Mouse (Mus musculus) large intestine, adult 2 months (tissue): Measurements from ENCODE around the gene Mmachc. TPM values are rescaled to one million over a fixed set of nuclear protein-coding genes. Genes with fewer than 3 reads are reported as not detected.
A peak's percentile ranks its signal among the peaks of the same experiment; 100 is the strongest.
"Not testable (repeated sequence)": the region's sequence is repeated elsewhere in the genome, so short reads cannot be mapped to it uniquely, and the experiment has no call there.

Source experiments
- DNase-seq: peaks from one replicate; pipeline ENCODE4 v3.0.0-alpha.2; 2012; ENCODE audit warnings: low read depth, low spot score
- WGBS: fragments of 180-500 bp; shearing (Covaris S2); methylation state at CpG from one replicate; pipeline ENCODE4 v1.1.7; 2018; 5-methylcytosine and 5-hydroxymethylcytosine counted together
- polyA plus RNA-seq: library from polyadenylated mRNA; depleted of rRNA; stranded (reverse); fragments of >200 nt; gene quantifications from 2 replicates; pipeline ENCODE4 v1.2.3, GENCODE M21; 2012

Gene Mmachc
- polyA plus RNA-seq, 1 experiment, result 9.3 TPM

- WGBS, result 39% methylated on average over 2 of the region's 2 CpGs
- DNase-seq, result no peak
Measured at GRCm38 (mm10) chr4:116698693-116699342, 9.4 kb downstream of the Mmachc start.

DNA sequence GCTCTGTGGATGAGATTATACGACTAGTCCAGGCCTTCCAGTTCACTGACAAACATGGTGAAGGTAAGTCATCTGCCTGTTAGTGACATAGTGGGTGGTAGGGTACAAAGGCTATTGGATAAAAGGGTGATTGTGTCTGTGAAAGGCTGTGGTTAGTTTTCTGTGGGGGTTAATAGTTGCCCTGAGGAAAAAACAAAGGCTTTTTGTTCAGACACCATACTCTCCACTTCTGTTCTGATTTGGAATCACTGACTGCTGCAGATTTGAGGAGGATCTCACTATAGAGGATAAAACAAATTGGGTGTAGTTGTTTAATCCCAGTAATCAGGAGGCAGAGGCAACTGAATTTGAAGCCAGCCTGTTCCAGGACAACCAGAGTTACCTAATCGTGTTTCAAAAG is 14.4 kb downstream of the Mmachc start:
- DNase-seq, result no peak
- 53% methylated on average over 2 of the region's 2 CpGs for WGBS

DNA sequence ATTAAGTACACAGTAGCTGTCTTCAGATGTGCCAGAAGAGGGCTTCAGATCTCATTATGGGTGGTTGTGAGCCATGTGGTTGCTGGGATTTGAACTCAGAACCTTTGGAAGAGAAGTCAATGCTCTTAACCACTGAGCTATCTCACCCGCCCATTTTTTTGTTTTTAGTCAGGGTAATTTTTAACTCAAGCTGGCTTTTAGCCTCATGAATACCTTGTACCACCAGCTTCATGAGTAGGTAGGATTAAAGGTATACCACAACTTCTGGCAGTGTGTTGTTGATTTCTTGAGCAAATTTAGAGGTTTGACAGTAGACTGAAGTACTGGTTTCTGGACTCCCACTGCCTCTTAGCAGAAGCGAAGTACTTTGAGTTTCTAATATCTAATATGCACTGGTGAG is 16.1 kb downstream of the Mmachc start:
- DNase-seq, result no peak
- WGBS, result 65% methylated on average over 2 of the region's 2 CpGs

DNA sequence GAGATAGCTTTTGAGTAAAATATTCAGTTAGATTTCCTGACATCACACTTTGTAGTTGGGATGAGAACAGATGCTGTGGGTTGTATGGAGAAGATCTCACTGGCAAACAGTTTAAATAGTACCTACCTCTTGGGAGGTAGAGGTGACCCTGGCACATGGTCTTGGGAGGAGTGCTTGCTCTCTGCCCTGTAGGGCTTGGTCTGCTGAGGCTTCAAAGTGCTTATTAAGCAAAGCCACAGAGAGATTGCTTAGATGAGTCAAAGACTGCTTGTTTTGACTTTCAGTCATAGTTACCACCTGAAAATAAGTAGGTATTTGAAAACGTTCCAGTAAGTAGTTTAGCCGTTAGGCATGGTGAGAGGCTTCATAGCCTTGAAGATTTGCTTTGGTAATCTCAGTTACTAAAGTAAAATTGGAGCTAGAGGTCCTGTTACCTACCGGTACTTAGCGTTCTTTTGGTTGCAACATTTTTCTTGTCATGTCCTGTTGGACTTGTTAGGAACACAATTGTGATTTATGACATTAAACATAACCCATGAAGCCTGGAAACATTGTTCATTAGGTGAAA is 18.8 kb downstream of the Mmachc start:
- DNase-seq, result no peak

GRCm38 (mm10) chr4:116687041-116687440 is 21.2 kb downstream of the Mmachc start:
- no peak for DNase-seq
- 6% methylated on average over 1 of the region's 1 CpGs for WGBS

More for the DNA sequence above, 18.8 kb downstream of the Mmachc start:
- WGBS, result 45% methylated on average over 4 of the region's 4 CpGs

GRCm38 (mm10) chr4:116685402-116686061 is 22.7 kb downstream of the Mmachc start, which contains the start of gene Prdx1:
TSS of gene Prdx1 (plus strand) at chr4:116685544.
- under 1% methylated on average over 56 of the region's 56 CpGs for WGBS
- DNase-seq, result peak; percentile 91

DNA sequence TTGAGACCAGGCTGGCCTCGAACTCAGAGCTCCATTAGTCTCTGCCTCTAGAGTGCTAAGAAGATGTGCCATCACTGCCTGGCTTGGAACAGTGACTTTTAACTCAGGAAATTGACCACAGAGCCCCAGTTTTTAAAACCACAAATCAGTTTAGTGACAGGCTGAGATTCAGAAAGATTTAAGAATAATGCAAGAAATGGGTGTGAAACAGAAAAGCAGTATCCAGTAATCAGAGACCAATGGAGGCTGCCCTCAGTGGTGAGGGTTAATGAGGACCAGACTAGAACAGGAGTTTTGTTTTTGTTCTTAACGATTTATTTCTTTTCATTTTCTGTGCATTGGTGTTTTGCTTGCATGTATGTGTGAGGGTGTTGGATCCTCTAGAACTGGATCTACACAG is 23.5 kb downstream of the Mmachc start:
- 78% methylated on average over 2 of the region's 2 CpGs for WGBS
- DNase-seq, result no peak

DNA sequence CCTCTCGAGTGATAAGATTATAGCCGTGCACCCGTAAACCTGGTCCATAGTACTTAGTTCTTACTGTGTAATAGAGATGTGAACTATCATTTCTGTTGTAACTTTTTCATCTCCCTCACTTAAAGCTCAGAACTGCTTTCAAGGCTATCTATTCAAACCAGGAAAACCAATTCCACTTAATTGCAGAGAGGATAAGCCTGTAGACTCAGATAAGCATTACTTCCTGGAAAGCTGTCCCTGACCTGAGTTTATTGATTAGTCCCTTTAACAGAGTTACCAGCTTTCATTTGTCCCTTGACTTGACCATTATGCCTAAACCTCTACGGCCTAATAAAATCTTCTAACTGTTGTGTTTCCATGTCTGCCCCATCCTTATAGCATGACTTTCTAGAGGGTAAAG is 24.2 kb downstream of the Mmachc start:
- DNase-seq, result no peak
- 48% methylated on average over 4 of the region's 4 CpGs for WGBS

GRCm38 (mm10) chr4:116680521-116680920 is 27.7 kb downstream of the Mmachc start:
- DNase-seq, result not testable (repeated sequence)
- 90% methylated on average over 4 of the region's 4 CpGs for WGBS

- 45% methylated on average over 5 of the region's 5 CpGs for WGBS
- DNase-seq, result no peak
Measured at GRCm38 (mm10) chr4:116679141-116679540, 29.1 kb downstream of the Mmachc start.

GRCm38 (mm10) chr4:116677808-116678207 is 30.4 kb downstream of the Mmachc start:
- no peak for DNase-seq
- WGBS, result 84% methylated on average over 1 of the region's 1 CpGs

GRCm38 (mm10) chr4:116676027-116676426 is 32.2 kb downstream of the Mmachc start:
- WGBS, result 65% methylated on average over 3 of the region's 3 CpGs
- no peak for DNase-seq

GRCm38 (mm10) chr4:116674761-116675160 is 33.4 kb downstream of the Mmachc start:
- not testable (repeated sequence) for DNase-seq
- WGBS, result 83% methylated on average over 6 of the region's 6 CpGs

GRCm38 (mm10) chr4:116672785-116673184 is 35.4 kb downstream of the Mmachc start:
- DNase-seq, result peak; percentile 82

GRCm38 (mm10) chr4:116669291-116669690 is 38.9 kb downstream of the Mmachc start:
- DNase-seq, result no peak
- WGBS, result 45% methylated on average over 2 of the region's 2 CpGs

More at GRCm38 (mm10) chr4:116672785-116673184, 35.4 kb downstream of the Mmachc start:
- WGBS, result 26% methylated on average over 2 of the region's 2 CpGs

- DNase-seq, result no peak
Measured at GRCm38 (mm10) chr4:116668145-116668544, 40.1 kb downstream of the Mmachc start.

DNA sequence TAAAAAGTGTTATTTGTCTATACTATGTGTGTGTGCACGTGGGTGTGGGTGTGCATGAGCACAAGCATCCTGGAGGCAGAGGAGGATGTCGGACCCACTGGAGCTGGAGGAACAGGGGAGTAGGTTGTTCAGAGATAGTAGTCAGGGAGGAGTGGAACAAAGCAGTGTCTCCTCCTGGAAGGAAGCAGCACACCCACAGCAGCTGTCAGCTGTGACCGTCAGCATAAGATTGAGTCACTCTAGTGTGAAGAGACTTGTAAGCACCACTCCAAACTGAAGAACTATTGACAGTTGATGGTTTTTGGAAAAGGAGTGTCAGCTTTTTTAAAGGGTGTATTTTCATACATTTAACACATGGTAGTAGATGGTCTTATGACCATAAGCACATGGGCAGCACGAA is 41.6 kb downstream of the Mmachc start:
- WGBS, result 69% methylated on average over 4 of the region's 4 CpGs
- DNase-seq, result no peak

More at GRCm38 (mm10) chr4:116668145-116668544, 40.1 kb downstream of the Mmachc start:
- 13% methylated on average over 3 of the region's 3 CpGs for WGBS

DNA sequence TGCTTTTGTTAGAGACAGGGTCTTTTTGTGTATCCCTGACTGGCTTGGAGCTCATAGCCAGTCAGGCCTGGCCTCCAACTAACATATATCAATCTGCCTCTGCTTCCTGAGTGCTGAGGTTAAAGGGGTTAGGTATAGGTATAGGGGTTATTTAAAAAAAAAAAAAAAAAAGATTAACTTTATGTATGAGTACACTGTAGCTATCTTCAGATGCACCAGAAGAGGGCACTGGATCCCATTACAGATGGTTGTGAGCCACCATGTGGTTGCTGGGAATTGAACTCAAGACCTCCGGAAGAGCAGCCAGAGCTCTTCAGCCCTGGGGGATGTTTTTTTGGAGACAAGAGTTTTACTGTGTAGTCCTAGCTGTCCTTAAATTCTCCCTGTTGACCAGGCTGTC is 46.2 kb downstream of the Mmachc start:
- no peak for DNase-seq
- 97% methylated on average over 1 of the region's 1 CpGs for WGBS

DNA sequence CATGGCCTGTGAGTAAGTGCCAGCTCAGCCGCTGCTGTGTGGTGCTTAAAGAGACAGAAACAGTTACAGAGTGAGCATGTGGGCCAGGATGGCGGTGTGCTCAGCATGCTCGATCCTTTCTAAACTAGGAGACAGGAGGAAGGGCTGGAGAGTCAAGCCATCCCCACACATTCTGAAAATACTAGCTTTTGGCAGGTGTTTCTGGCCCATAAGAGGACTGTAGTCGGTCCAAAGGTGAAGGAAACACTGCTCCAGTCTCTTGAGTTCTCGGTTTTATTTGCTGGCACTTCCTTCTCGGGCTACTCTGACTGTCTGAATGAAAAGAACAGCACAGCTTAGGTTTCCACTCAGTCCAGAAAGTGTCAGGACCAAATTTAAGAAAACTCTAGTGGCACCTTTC is 47.4 kb downstream of the Mmachc start:
- 15% methylated on average over 6 of the region's 6 CpGs for WGBS
- no peak for DNase-seq

DNA sequence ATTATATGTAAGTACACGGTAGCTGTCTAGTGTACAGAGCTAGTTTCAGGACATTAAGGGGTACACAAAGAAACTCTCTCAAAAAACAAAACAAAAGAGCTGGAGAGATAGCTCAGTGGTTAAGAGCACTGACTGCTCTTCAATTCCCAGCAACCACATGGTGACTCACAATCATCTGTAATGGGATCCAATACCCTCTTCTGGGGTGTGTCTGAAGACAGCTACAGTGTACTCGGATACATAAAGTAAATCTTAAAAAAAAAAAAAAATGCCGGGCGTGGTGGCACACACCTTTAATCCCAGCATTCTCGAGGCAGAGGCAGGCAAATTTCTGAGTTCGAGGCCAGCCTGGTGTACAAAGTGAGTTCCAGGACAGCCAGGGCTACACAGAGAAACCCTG is 48.3 kb downstream of the Mmachc start:
- 29% methylated on average over 6 of the region's 6 CpGs for WGBS
- DNase-seq, result not testable (repeated sequence)

DNA sequence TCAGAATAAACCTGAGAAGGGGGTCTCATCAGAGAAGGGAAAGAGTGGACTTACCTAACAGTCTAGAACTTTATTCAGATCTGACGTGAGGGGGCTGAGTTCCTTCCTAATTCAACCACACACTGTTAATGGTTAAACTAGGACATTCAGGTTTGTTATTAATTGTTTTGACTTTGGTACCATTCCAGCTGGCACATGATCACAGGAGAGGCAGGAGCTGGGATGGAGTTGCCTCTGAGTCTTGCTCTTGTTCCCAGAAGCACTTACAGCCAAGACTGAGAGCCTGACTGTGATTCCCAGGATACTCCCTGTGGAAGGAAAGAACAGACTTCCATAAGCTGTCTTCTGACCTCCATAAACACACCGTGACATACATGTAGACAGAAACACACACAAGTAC is 48.7 kb downstream of the Mmachc start:
- WGBS, result 13% methylated on average over 2 of the region's 2 CpGs
- DNase-seq, result no peak
